Mouse (Mus musculus) liver, embryonic 18 days (tissue): ENCODE measurements around the gene Snap29. TPM values are rescaled to one million over a fixed set of nuclear protein-coding genes. Genes with fewer than 3 reads are reported as not detected.

ENCODE experiments used
- polyA plus RNA-seq: library from polyadenylated mRNA; depleted of rRNA; stranded (reverse); fragments of >200 nt; gene quantifications from 2 replicates; pipeline ENCODE4 v1.2.3, GENCODE M21; 2012; rRNA removed

Gene Snap29
- 3.8 and 4.5 TPM in 2 replicates for polyA plus RNA-seq

DNA sequence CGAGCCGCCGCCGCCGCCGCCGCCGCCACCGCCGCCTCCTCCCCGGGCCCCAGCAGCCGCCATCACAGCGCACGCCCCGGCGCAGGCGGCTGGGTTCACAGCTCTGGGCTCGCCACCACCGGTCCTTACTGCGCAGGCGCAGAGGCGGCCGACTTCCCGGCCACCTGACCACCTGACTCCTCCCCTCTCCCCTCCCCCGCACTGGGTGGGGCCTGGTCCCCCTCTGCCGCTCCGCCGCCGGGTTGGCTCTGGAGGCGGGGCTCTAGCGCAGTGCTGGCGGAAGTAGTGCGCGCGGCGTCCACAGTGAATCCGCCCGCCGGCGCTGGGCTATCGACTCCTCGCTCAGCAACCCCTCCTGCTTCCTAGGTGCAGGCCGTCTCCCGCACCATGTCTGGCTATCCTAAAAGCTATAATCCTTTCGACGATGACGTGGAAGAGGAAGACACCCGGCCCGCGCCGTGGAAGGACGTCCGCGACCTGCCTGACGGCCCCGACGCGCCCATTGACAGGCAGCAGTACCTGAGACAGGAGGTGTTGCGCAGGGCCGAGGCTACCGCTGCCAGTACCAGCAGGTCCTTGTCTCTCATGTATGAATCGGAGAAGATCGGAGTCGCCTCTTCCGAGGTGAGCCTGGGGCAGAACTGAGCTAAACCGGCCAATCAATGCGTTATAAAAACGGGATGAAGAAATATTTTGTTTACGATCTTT is at the start of gene Snap29, which contains the start of gene Pi4ka:
Snap29 (plus strand) TSS at position 251 of the 708 bp plus-strand sequence.
Pi4ka (minus strand) TSS at position 579 of the 708 bp plus-strand sequence.

DNA sequence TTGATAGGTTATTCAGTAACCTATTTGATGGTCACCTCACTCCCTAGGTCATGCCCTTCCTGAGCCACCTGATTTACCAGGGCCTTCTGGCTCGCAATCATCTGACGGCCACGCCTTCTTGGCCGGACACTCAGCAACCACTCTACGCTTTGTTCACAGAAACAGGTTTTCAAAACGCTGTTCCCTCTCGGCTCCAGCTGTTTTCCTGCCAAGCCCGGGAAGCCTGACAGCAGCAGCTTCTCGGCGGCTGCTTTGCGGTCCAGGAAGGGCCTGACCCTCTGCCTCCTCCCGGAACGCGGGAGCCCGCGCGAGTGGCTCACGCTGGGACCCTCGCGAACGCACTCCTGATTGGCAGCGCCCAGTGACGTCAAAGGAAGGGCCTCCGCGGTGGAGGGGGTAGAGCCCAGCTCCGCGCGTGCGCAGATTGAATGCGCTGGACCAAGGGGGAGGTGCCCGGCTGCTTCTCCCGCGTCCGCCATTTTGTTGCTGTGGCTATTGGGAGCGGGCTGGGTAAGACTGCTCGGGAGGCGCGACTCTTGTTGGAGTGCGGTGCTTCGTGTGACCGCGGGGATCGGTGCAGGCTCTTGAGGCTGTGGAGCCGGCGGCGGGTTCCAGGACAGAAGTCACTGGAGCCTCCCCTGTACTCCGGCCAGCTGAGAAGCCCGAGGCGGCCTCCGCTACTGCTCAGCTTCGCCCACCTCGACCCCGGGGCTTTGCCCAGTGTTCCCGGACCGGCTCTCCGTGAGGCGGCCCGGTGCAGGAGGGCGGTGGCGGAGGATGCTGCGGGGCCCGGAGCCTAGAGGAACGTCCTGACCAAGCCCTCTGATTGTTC is 46.0 kb downstream of the Snap29 start, which contains the start of gene Crkl:
Crkl (plus strand) TSS at position 447 of the 832 bp plus-strand sequence.

Other genes starting within 250 kb of the Snap29 start
- gene Ube2l3, start 203.3 kb upstream of the Snap29 start, polyA plus RNA-seq = 43.2 and 49.9 TPM in 2 replicates
- 0.02 TPM in 2 replicates for gene Rimbp3, start 197.4 kb upstream of the Snap29 start, polyA plus RNA-seq
- 1.5 and 1.9 TPM in 2 replicates for gene Hic2, start 172.4 kb upstream of the Snap29 start, polyA plus RNA-seq
- 3.2 TPM in 2 replicates for gene Tmem191c, start 129.9 kb upstream of the Snap29 start, polyA plus RNA-seq
- 233 and 244 TPM in 2 replicates for gene Serpind1, start 74.6 kb upstream of the Snap29 start, polyA plus RNA-seq
- 13.2 and 15.5 TPM in 2 replicates for gene Pi4ka, start 328 bp downstream of the Snap29 start, polyA plus RNA-seq
- 7.5 and 7.8 TPM in 2 replicates for gene Crkl, start 46.0 kb downstream of the Snap29 start, polyA plus RNA-seq
- 14.7 and 16.2 TPM in 2 replicates for gene Aifm3, start 83.6 kb downstream of the Snap29 start, polyA plus RNA-seq
- gene Lztr1, start 102.7 kb downstream of the Snap29 start, polyA plus RNA-seq = 68.0 and 81.9 TPM in 2 replicates
- 18.5 and 20.1 TPM in 2 replicates for gene Thap7, start 125.2 kb downstream of the Snap29 start, polyA plus RNA-seq
- gene Lrrc74b, start 155.3 kb downstream of the Snap29 start, polyA plus RNA-seq = 0.06 and 0.11 TPM in 2 replicates
- gene P2rx6, start 155.9 kb downstream of the Snap29 start, polyA plus RNA-seq = 0.08 and 0.10 TPM in 2 replicates
- gene Slc7a4, start 177.2 kb downstream of the Snap29 start, polyA plus RNA-seq = 5.4 and 6.0 TPM in 2 replicates
- gene Smpd4, start 213.4 kb downstream of the Snap29 start, polyA plus RNA-seq = 17.5 and 17.6 TPM in 2 replicates
- gene Ccdc74a, start 240.5 kb downstream of the Snap29 start, polyA plus RNA-seq = 1.6 and 1.8 TPM in 2 replicates